Mouse (Mus musculus) cortical plate, adult 2 months (tissue): ENCODE results near the gene Tmem206.
A peak's percentile ranks its signal among the peaks of the same experiment; 100 is the strongest.

Experiments used
- CTCF ChIP-seq: fragments of 200-500 bp; IDR thresholded peaks from 2 replicates; pipeline ENCODE4 v1.5.1; 2011; ENCODE audit warnings: mild to moderate bottlenecking, control low read depth, low read length; ENCODE audit not compliant: insufficient read depth; ENCODE audit errors: extremely low read depth
- POLR2A ChIP-seq: fragments of 200-500 bp; IDR thresholded peaks from 2 replicates; pipeline ENCODE4 v1.6.1; 2011; ENCODE audit warnings: mild to moderate bottlenecking, low read length, control low read depth; ENCODE audit not compliant: insufficient read depth; ENCODE audit errors: extremely low read depth

- TF ChIP-seq POLR2A (peak; percentile 47; the same call in 1 of the 2 replicates), CTCF (no peak)
Observed at GRCm38 (mm10) chr1:191317591-191318196, 8.0 kb upstream of the Tmem206 start, which contains the start of gene Nenf.
